Comparison of ENCODE assay signal across 30 mouse cellular contexts in genomic region chr19:36350870-36351269, GRCm38 (mm10).
"Had no signal": no experiment of that assay in that cellular context is flagged by ENCODE, and none has a peak within 500 bp of the region (broad histone marks: within the 10 kb centered on the region; RNA-seq: fewer than 3 reads in every experiment).

No protein-coding gene starts in this region.

- H3K36me3 ChIP-seq: heart, embryonic 10.5 days; heart, embryonic 12.5 days; heart, embryonic 13.5 days; heart, embryonic 15.5 days; hindbrain, embryonic 10.5 days; hindbrain, embryonic 13.5 days; hindbrain, embryonic 15.5 days; intestine, embryonic 15.5 days; kidney, embryonic 15.5 days had no signal

- H3K9ac ChIP-seq: heart, embryonic 12.5 days; heart, embryonic 13.5 days; heart, embryonic 15.5 days; hindbrain, embryonic 13.5 days; hindbrain, embryonic 14.5 days; hindbrain, embryonic 15.5 days; intestine, embryonic 15.5 days; kidney, embryonic 15.5 days had no signal

- H3K4me3 ChIP-seq: heart, embryonic 10.5 days; heart, embryonic 12.5 days; heart, embryonic 13.5 days; heart, embryonic 15.5 days; hindbrain, embryonic 10.5 days; hindbrain, embryonic 13.5 days; hindbrain, embryonic 15.5 days; intestine, embryonic 15.5 days; kidney, embryonic 15.5 days; layer of hippocampus, adult 2 months; left cerebral cortex, adult 2 months had no signal

- H3K9me3 ChIP-seq: heart, embryonic 10.5 days; heart, embryonic 12.5 days; heart, embryonic 13.5 days; heart, embryonic 15.5 days; hindbrain, embryonic 10.5 days; hindbrain, embryonic 13.5 days; hindbrain, embryonic 15.5 days; intestine, embryonic 15.5 days; kidney, embryonic 15.5 days had no signal

- H3K27ac ChIP-seq: heart, embryonic 10.5 days; heart, embryonic 13.5 days; heart, embryonic 15.5 days; hindbrain, embryonic 10.5 days; hindbrain, embryonic 13.5 days; hindbrain, embryonic 14.5 days; hindbrain, embryonic 15.5 days; hindbrain, postnatal 0 days; intestine, embryonic 15.5 days; kidney, embryonic 15.5 days; kidney, postnatal 0 days; layer of hippocampus, adult 2 months; left cerebral cortex, adult 2 months had no signal

- ATAC-seq: hindbrain, embryonic 16.5 days; hindbrain, postnatal 0 days; intestine, embryonic 15.5 days; intestine, embryonic 16.5 days; intestine, postnatal 0 days had no signal

- H3K4me1 ChIP-seq: heart, embryonic 12.5 days; intestine, embryonic 15.5 days had no signal

- DNase-seq: heart, postnatal 14 days; heart, postnatal 36 days; heart, postnatal 4 days; kidney, adult 11 months; kidney, adult 18-20 months; kidney, postnatal 10 days; kidney, postnatal 14 days; kidney, postnatal 25 days; kidney, postnatal 36 days; kidney, postnatal 4 days; layer of hippocampus, adult 9-11 months; layer of hippocampus, postnatal 36 days had no signal

- H3K4me2 ChIP-seq: heart, embryonic 11.5 days; heart, embryonic 12.5 days; heart, embryonic 15.5 days; hindbrain, embryonic 13.5 days; hindbrain, embryonic 14.5 days; intestine, embryonic 15.5 days; kidney, embryonic 15.5 days had no signal
